29 mouse cellular contexts compared by ENCODE assay signal in the genomic region with DNA sequence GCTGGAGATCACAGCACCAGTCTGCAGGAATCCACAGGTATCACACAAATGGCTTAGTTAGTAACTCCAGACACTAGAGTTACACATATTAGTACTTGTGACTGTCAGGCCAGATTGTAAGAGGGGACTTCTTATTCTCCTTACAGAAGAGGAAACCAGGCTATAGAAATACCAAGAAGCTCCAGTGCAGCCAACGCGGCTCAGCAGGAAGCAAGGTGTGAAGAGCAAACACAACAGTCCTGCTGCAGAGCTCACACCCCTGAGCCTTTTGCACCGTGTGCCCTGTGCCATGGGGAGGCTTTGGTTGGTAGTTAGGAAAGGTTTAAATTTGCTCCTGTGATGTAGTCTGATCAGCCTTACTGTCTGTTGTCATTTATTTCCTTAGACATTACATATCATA.
"Had no signal": no experiment of that assay in that cellular context is flagged by ENCODE, and none has a peak within 500 bp of the region (broad histone marks: within the 10 kb centered on the region; RNA-seq: fewer than 3 reads in every experiment).

No protein-coding gene starts in this region.

- ATAC-seq: liver, embryonic 12.5 days; liver, postnatal 0 days; lung, postnatal 0 days; midbrain, embryonic 13.5 days; midbrain, embryonic 15.5 days; midbrain, embryonic 16.5 days had no signal

- H3K4me1 ChIP-seq: liver, embryonic 15.5 days; lung, embryonic 15.5 days; midbrain, embryonic 15.5 days had no signal

- DNase-seq: left cerebral cortex, postnatal 4 days; liver; liver, embryonic 13.5 days; liver, postnatal 0 days; lung, adult 18-20 months; lung, adult 2 months; lung, embryonic 14.5 days; lung, postnatal 10 days; lung, postnatal 14 days; lung, postnatal 36 days; lung, postnatal 4 days; midbrain, embryonic 14.5 days had no signal

- H3K27ac ChIP-seq: limb, embryonic 10.5 days; limb, embryonic 12.5 days; limb, embryonic 13.5 days; limb, embryonic 15.5 days; liver, embryonic 12.5 days; liver, embryonic 13.5 days; liver, embryonic 14.5 days; liver, embryonic 15.5 days; lung, embryonic 15.5 days; macrophage; midbrain, embryonic 10.5 days; midbrain, embryonic 12.5 days; midbrain, embryonic 13.5 days; midbrain, embryonic 15.5 days had no signal

- H3K36me3 ChIP-seq: liver, embryonic 15.5 days; lung, embryonic 15.5 days; midbrain, embryonic 15.5 days had no signal

- H3K4me3 ChIP-seq: limb, embryonic 10.5 days; limb, embryonic 12.5 days; limb, embryonic 13.5 days; limb, embryonic 15.5 days; liver, embryonic 12.5 days; liver, embryonic 13.5 days; liver, embryonic 15.5 days; lung, embryonic 15.5 days; megakaryocyte, embryonic 14.5 days; midbrain, embryonic 10.5 days; midbrain, embryonic 12.5 days; midbrain, embryonic 13.5 days; midbrain, embryonic 15.5 days; myocyte had no signal

- H3K27me3 ChIP-seq: limb, embryonic 12.5 days; limb, embryonic 13.5 days; limb, embryonic 15.5 days; liver, embryonic 12.5 days; liver, embryonic 13.5 days; liver, embryonic 15.5 days; lung, embryonic 15.5 days; megakaryocyte, embryonic 14.5 days; midbrain, embryonic 12.5 days; midbrain, embryonic 13.5 days; midbrain, embryonic 15.5 days had no signal
